Mouse (Mus musculus) heart, embryonic 13.5 days (tissue): ENCODE results near the gene Kantr. TPM values are rescaled to one million over a fixed set of nuclear protein-coding genes. Genes with fewer than 3 reads are reported as not detected.
"Not testable (repeated sequence)": the region's sequence is repeated elsewhere in the genome, so short reads cannot be mapped to it uniquely, and the experiment has no call there.

Experiments used
- ATAC-seq: fragments of 200-750 bp; cut with Nextera tagmentation; 2 replicates; pipeline ENCODE4 v1.8.0; 2017; ENCODE audit warnings: moderate TSS enrichment; ENCODE audit not compliant: insufficient number of reproducible peaks, low FRiP score, low TSS enrichment; ENCODE audit errors: extremely low read depth
- H3K27ac ChIP-seq: fragments of 300-500 bp; sonication (generic); replicated peaks from 2 replicates; pipeline ENCODE4 v1.5.1; 2015; ENCODE audit warnings: moderate library complexity, mild to moderate bottlenecking, inconsistent platforms
- H3K27me3 ChIP-seq: fragments of 300-500 bp; sonication (generic); replicated peaks from 2 replicates; pipeline ENCODE4 v1.6.1; 2015; ENCODE audit warnings: mild to moderate bottlenecking, inconsistent platforms
- H3K36me3 ChIP-seq: fragments of 300-500 bp; sonication (generic); 2 replicates; pipeline ENCODE4 v1.6.1; 2015; ENCODE audit warnings: mild to moderate bottlenecking, inconsistent platforms
- H3K4me1 ChIP-seq: fragments of 300-500 bp; sonication (generic); 2 replicates; pipeline ENCODE4 v1.6.1; 2015; ENCODE audit warnings: inconsistent platforms
- H3K4me2 ChIP-seq: fragments of 300-500 bp; sonication (generic); 2 replicates; pipeline ENCODE4 v1.6.1; 2015; ENCODE audit warnings: inconsistent platforms, mild to moderate bottlenecking, moderate library complexity
- H3K4me3 ChIP-seq: fragments of 300-500 bp; sonication (generic); 2 replicates; pipeline ENCODE4 v1.5.1; 2015; ENCODE audit warnings: moderate library complexity, mild to moderate bottlenecking, inconsistent platforms
- H3K9ac ChIP-seq: fragments of 300-500 bp; sonication (generic); 2 replicates; pipeline ENCODE4 v1.6.1; 2015; ENCODE audit warnings: inconsistent platforms, mild to moderate bottlenecking, moderate library complexity
- H3K9me3 ChIP-seq: fragments of 300-500 bp; sonication (generic); 2 replicates; pipeline ENCODE4 v1.6.1; 2016; ENCODE audit warnings: inconsistent platforms
- WGBS: fragments of 180-500 bp; shearing (Covaris S2); methylation state at CpG from one replicate; pipeline ENCODE4 v1.1.7; 2015; ENCODE audit warnings: mixed read lengths; 5-methylcytosine and 5-hydroxymethylcytosine counted together
- polyA plus RNA-seq: library from polyadenylated mRNA; unstranded; fragments of >200 nt; fragmentation: Nextera tagmentation; extraction: Ambion mirVana; gene quantifications from 2 replicates; pipeline ENCODE4 v1.2.1, GENCODE M21; 2015

The Kantr gene
- polyA plus RNA-seq, 1 experiment from 2014 or later = 7.2 TPM

- H3K4me1 ChIP-seq = peaks cover 13% of the 10 kb centered on the region
- ATAC-seq = peak; percentile 92
- peak overlapping the region; percentile 42 for H3K4me3 ChIP-seq
- 9% methylated on average over 33 of the region's 33 CpGs for WGBS
- H3K27me3 ChIP-seq = peaks cover 66% of the 10 kb centered on the region
- peak overlapping the region; percentile 66 for H3K4me2 ChIP-seq
- H3K36me3 ChIP-seq = peaks cover 23% of the 10 kb centered on the region
- no peaks in the 10 kb centered on the region for H3K9me3 ChIP-seq
- H3K9ac ChIP-seq = peak overlapping the region; percentile 81
- H3K27ac ChIP-seq = peak overlapping the region; percentile 92
These were observed 9.4 kb upstream of the Kantr start for GRCm38 (mm10) chrX:152336546-152337332.

- H3K9ac ChIP-seq, ATAC-seq, H3K9me3 ChIP-seq, H3K4me1 ChIP-seq: not testable (repeated sequence)
- 29% methylated on average over 4 of the region's 4 CpGs for WGBS
- peak overlapping the region; percentile 92 for H3K27ac ChIP-seq
- H3K27me3 ChIP-seq = peaks cover 62% of the 10 kb centered on the region
- peak overlapping the region; percentile 66 for H3K4me2 ChIP-seq
- H3K36me3 ChIP-seq = peaks cover 23% of the 10 kb centered on the region
- H3K4me3 ChIP-seq = peak overlapping the region; percentile 42
These were observed 8.8 kb upstream of the Kantr start for GRCm38 (mm10) chrX:152336123-152336522.

GRCm38 (mm10) chrX:152329400-152329799 is 2.1 kb upstream of the Kantr start:
- not testable (repeated sequence) for H3K4me3 ChIP-seq, H3K36me3 ChIP-seq, H3K9ac ChIP-seq, H3K27ac ChIP-seq, H3K4me1 ChIP-seq, H3K9me3 ChIP-seq, H3K4me2 ChIP-seq, ATAC-seq
- peaks cover 54% of the 10 kb centered on the region for H3K27me3 ChIP-seq

- 14% methylated on average over 8 of the region's 8 CpGs for WGBS
- Histone ChIP-seq H3K27me3 (peaks cover 44% of the 10 kb centered on the region), H3K4me1 (no peaks in the 10 kb centered on the region), H3K9me3 (no peaks in the 10 kb centered on the region), H3K4me2 (peak overlapping the region; percentile 73), H3K36me3 (no peaks in the 10 kb centered on the region), H3K4me3 (peak overlapping the region; percentile 63), H3K9ac (peak overlapping the region; percentile 69), H3K27ac (peak overlapping the region; percentile 54)
- ATAC-seq = no peak
These were observed 376 bp upstream of the Kantr start for GRCm38 (mm10) chrX:152327689-152328052.

GRCm38 (mm10) chrX:152323584-152323983 is 3.7 kb downstream of the Kantr start:
- H3K4me2 ChIP-seq = no peak overlapping the region
- no peak overlapping the region for H3K27ac ChIP-seq
- H3K9ac ChIP-seq = no peak overlapping the region
- 92% methylated on average over 1 of the region's 1 CpGs for WGBS
- no peaks in the 10 kb centered on the region for H3K4me1 ChIP-seq
- no peak overlapping the region for H3K4me3 ChIP-seq
- no peaks in the 10 kb centered on the region; the same call in 1 of the 2 replicates for H3K36me3 ChIP-seq
- H3K9me3 ChIP-seq = no peaks in the 10 kb centered on the region
- peaks cover 48% of the 10 kb centered on the region for H3K27me3 ChIP-seq
- no peak for ATAC-seq

GRCm38 (mm10) chrX:152322776-152323175 is 4.5 kb downstream of the Kantr start:
- no peak for ATAC-seq
- H3K9me3 ChIP-seq = no peaks in the 10 kb centered on the region
- H3K4me2 ChIP-seq = no peak overlapping the region
- H3K36me3 ChIP-seq = no peaks in the 10 kb centered on the region; the same call in 1 of the 2 replicates
- no peaks in the 10 kb centered on the region for H3K4me1 ChIP-seq
- H3K4me3 ChIP-seq = no peak overlapping the region
- H3K9ac ChIP-seq = no peak overlapping the region
- 53% methylated on average over 2 of the region's 2 CpGs for WGBS
- H3K27me3 ChIP-seq = peaks cover 41% of the 10 kb centered on the region
- no peak overlapping the region for H3K27ac ChIP-seq

GRCm38 (mm10) chrX:152320535-152320934 is 6.8 kb downstream of the Kantr start:
- Histone ChIP-seq H3K27ac (no peak overlapping the region), H3K4me2 (no peak overlapping the region), H3K27me3 (peaks cover 27% of the 10 kb centered on the region), H3K36me3 (no peaks in the 10 kb centered on the region; the same call in 1 of the 2 replicates), H3K4me3 (no peak overlapping the region), H3K9ac (no peak overlapping the region), H3K4me1 (no peaks in the 10 kb centered on the region), H3K9me3 (no peaks in the 10 kb centered on the region)
- WGBS = 70% methylated on average over 4 of the region's 4 CpGs
- ATAC-seq = no peak

- no peaks in the 10 kb centered on the region for H3K36me3 ChIP-seq
- H3K4me3 ChIP-seq = no peak overlapping the region
- H3K27ac ChIP-seq = no peak overlapping the region
- H3K9me3 ChIP-seq = no peaks in the 10 kb centered on the region
- H3K9ac ChIP-seq = no peak overlapping the region
- H3K27me3 ChIP-seq = peaks cover 15% of the 10 kb centered on the region
- 46% methylated on average over 2 of the region's 2 CpGs for WGBS
- H3K4me1 ChIP-seq = no peaks in the 10 kb centered on the region
- H3K4me2 ChIP-seq = no peak overlapping the region
- no peak; the same call in 1 of the 2 replicates for ATAC-seq
These were observed 19.4 kb downstream of the Kantr start for GRCm38 (mm10) chrX:152307942-152308341.

- no peaks in the 10 kb centered on the region for H3K36me3 ChIP-seq
- H3K4me2 ChIP-seq = no peak overlapping the region
- H3K4me3 ChIP-seq = no peak overlapping the region
- no peak for ATAC-seq
- H3K9me3 ChIP-seq = no peaks in the 10 kb centered on the region
- H3K27me3 ChIP-seq = peaks cover 15% of the 10 kb centered on the region
- no peaks in the 10 kb centered on the region for H3K4me1 ChIP-seq
- no peak overlapping the region for H3K9ac ChIP-seq
- no peak overlapping the region for H3K27ac ChIP-seq
These were observed 19.9 kb downstream of the Kantr start for GRCm38 (mm10) chrX:152307371-152307770.

- Histone ChIP-seq H3K4me2 (no peak overlapping the region), H3K27me3 (peaks cover 22% of the 10 kb centered on the region), H3K4me3 (no peak overlapping the region), H3K36me3 (no peaks in the 10 kb centered on the region), H3K9ac (no peak overlapping the region), H3K27ac (no peak overlapping the region), H3K9me3 (no peaks in the 10 kb centered on the region), H3K4me1 (no peaks in the 10 kb centered on the region)
- ATAC-seq = no peak
- whole genome bisulfite sequencing = 79% methylated on average over 2 of the region's 2 CpGs
These were observed 21.1 kb downstream of the Kantr start for GRCm38 (mm10) chrX:152306224-152306623.

- H3K36me3 ChIP-seq, H3K4me3 ChIP-seq, H3K9ac ChIP-seq, H3K4me1 ChIP-seq, H3K4me2 ChIP-seq, H3K9me3 ChIP-seq, H3K27ac ChIP-seq, H3K27me3 ChIP-seq, ATAC-seq: not testable (repeated sequence)
- WGBS = 62% methylated on average over 1 of the region's 1 CpGs
These were observed 40.3 kb downstream of the Kantr start for GRCm38 (mm10) chrX:152287026-152287425.

- ATAC-seq = no peak
These were observed 42.5 kb downstream of the Kantr start for GRCm38 (mm10) chrX:152284746-152285145.

More at GRCm38 (mm10) chrX:152284746-152285145, 42.5 kb downstream of the Kantr start:
- no peak overlapping the region for H3K27ac ChIP-seq
- no peak overlapping the region for H3K9ac ChIP-seq
- no peaks in the 10 kb centered on the region for H3K27me3 ChIP-seq
- no peak overlapping the region for H3K4me3 ChIP-seq
- no peak overlapping the region for H3K4me2 ChIP-seq
- WGBS = 74% methylated on average over 3 of the region's 3 CpGs
- H3K9me3 ChIP-seq = 0 out of 2 replicates have a peak, but pooled peaks cover 4% of the 10 kb centered on the region
- no peaks in the 10 kb centered on the region for H3K36me3 ChIP-seq
- H3K4me1 ChIP-seq = 0 out of 2 replicates have a peak, but pooled peaks cover 6% of the 10 kb centered on the region
